Mouse (Mus musculus): ENCODE data around the gene Nr6a1.

- TF ChIP-seq CTCF (IDR thresholded peaks at IDR 0.05; ENCODE audit: low read depth, low read length) (no peak), GATA1 (IDR thresholded peaks at IDR 0.05; ENCODE audit: borderline replicate concordance, low read length) (no peak), POLR2AphosphoS5 (IDR thresholded peaks at IDR 0.05; ENCODE audit: insufficient replicate concordance, low read depth, low read length) (no peak)
Measured at GRCm38 (mm10) chr2:38695770-38696169, 231.7 kb downstream of the Nr6a1 start.
